ENCODE assay signal across 8 mouse cellular contexts in the genomic region with DNA sequence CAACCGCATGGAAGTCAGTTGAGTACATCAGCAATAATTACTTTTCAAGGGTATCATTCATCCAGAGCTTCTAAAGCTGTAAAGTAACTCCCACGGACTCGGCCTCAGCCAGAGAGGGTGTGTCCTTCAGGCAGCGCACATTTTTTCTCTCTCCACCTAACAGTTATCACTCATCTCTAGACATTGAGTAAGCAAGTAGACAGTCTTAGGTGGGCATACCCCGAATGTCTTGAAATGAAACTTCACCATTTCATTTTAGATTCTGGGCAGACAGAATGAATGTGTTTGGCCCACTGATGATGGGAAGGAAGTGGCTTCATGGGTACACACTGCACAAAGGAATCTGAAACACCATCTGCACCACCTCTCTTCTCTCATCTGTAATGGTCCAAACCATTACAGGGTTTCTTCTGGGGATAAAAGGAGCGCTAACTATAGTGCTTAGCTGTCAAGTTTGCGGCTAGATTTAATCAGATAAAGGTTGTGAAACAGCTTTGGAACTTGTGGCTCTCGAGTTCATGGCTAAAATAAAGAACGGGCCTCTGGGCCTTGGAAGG. TPM values are rescaled to one million over a fixed set of nuclear protein-coding genes. Genes with fewer than 3 reads are reported as not detected.
DNase-seq lines count a peak whose midpoint lies in the region; ATAC-seq lines count a peak whose summit lies in the region.

No protein-coding gene starts in this region.

- no peak for DNase-seq in heart, adult 9 months (ENCODE audit: low spot score in 2 of 2)
- DNase-seq in ES-CJ7 (ENCODE audit: low read depth, low spot score), result peak; percentile 6
- DNase-seq in kidney, postnatal 14 days, result peak; percentile 4
- DNase-seq in natural killer cell, adult 2 months (ENCODE audit: low spot score in 2 of 2), result peak; percentile 64 to 84
- DNase-seq in gastrocnemius, adult 8-10 months (ENCODE audit: low spot score in 2 of 2), result no peak
- DNase-seq in frontal cortex, postnatal 36 days (ENCODE audit: low spot score in 2 of 2), result no peak

- H3K9me3 ChIP-seq in heart, embryonic 14.5 days (ENCODE audit: control insufficient read depth, low read length), result no peaks in the 10 kb centered on the region

- H3K36me3 ChIP-seq in heart, embryonic 14.5 days (ENCODE audit: control insufficient read depth, insufficient read depth, low read length), result no peaks in the 10 kb centered on the region

- H3K4me1 ChIP-seq in heart, embryonic 14.5 days (ENCODE audit: control insufficient read depth in 2 of 2, insufficient read depth in 2 of 2, low read length in 2 of 2), result peaks cover 0 to 12% of the 10 kb centered on the region in 2 experiments; a peak in 2 of 4 replicates

- H3K9ac ChIP-seq in heart, embryonic 14.5 days (ENCODE audit: low read length), result peak overlapping the region; percentile 84

- no peak for ATAC-seq in heart, embryonic 14.5 days (ENCODE audit: insufficient number of reproducible peaks, insufficient read depth, low FRiP score, low read depth)
- peak; percentile 27 for ATAC-seq in erythroid progenitor cell, adult 5-6 weeks (replicated peaks; ENCODE audit: low FRiP score, poor library complexity, severe bottlenecking)

- H3K4me3 ChIP-seq in heart, embryonic 14.5 days (ENCODE audit: control insufficient read depth in 1 of 2, insufficient read depth in 1 of 2, low read depth in 1 of 2, low read length in 2 of 2), result peak overlapping the region; percentile 57 to 73

- no peaks in the 10 kb centered on the region for H3K27me3 ChIP-seq in heart, embryonic 14.5 days (ENCODE audit: control insufficient read depth, insufficient read depth, low read length)

- 39% methylated on average over 9 of the region's 9 CpGs for WGBS in heart, embryonic 14.5 days

- peak overlapping the region; percentile 99 for H3K4me2 ChIP-seq in heart, embryonic 14.5 days (ENCODE audit: low read length)

- peak overlapping the region in 1 of 2 experiments; percentile 74; a peak in 2 of 4 replicates for H3K27ac ChIP-seq in heart, embryonic 14.5 days (replicated peaks in 1 of 2; ENCODE audit: control insufficient read depth in 1 of 2, insufficient read depth in 1 of 2, low read depth in 2 of 2, low read length in 2 of 2)

RNA-seq across cellular contexts. Expression of a gene that starts 0.3 kb away (rescaled TPM):
- polyA plus RNA-seq in heart, embryonic 14.5 days (2014; fragmentation: Nextera tagmentation; extraction: Ambion mirVana), result 8.6 and 10.0 TPM in 2 replicates
- total RNA-seq in erythroid progenitor cell, adult 5-6 weeks (2015; ENCODE audit: low replicate concordance), result 23.8 and 28.5 TPM in 2 replicates
- total RNA-seq in erythroid progenitor cell, adult 5-6 weeks (2017; ENCODE audit: low replicate concordance), result 3.0 and 7.9 TPM in 2 replicates
- total RNA-seq in gastrocnemius, adult 8-10 months (2022), result 1 to 10 TPM; 1.7 to 2.7 (median 2.2) TPM

Comparison
In these comparisons a context has a peak if more than half of its experiments do, and no peak if none do; other contexts are left out.
1. DNase-seq: peak in ES-CJ7 (single experiment), kidney, postnatal 14 days (single experiment) and natural killer cell, adult 2 months (2 of 2); none in heart, adult 9 months (0 of 2), gastrocnemius, adult 8-10 months (0 of 2) and frontal cortex, postnatal 36 days (0 of 2).